Mouse (Mus musculus): ENCODE measurements at regions not wholly inside any gene's neighbourhood (a gene's known extent, or its start where the extent isn't known, plus 50 kb on each side); places are given as distances from the start of the nearest gene placed in this dataset.

DNA sequence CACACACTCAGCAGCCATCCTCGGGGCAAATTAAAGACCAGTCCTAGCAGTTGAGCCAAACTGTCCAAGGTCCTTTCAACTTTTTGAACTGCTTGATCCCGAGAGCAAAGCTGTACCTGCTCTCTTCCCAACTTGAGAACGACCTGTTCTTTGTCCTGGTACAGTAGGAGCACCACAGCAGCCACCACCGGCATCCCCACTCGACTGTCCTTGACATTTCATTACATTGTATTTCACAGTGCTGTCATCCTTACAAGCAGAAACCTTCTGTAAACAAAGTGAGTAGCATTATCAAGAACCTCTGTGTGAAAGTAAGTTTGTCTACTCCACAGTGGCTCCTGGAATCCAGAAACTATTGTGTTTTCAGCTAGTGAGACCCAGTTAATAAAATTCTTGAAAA is 240.2 kb upstream of the Zfp462 start:
- no peak for DNase-seq (ENCODE audit: low spot score in 2 of 2)

DNA sequence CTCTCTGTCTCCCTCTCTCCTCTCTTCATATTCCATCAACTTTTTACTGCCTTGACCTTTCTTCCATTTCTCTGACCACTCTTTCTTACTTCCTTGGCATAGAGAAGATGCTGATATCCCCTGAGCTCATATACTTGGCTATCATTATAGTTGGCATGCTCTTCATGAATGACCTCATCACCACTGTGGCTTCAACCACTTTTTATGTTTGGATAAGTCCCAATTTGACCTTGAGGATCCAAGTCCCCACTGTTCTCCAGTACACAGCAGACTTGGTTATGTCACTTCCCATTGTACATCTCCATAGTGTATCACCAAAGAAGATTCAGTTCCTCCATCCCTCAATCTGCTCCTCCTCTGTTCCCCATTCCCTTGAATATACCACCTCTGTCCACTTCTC is 235.1 kb upstream of the Zfp462 start:
- no peak for DNase-seq (ENCODE audit: low spot score in 2 of 2)

DNA sequence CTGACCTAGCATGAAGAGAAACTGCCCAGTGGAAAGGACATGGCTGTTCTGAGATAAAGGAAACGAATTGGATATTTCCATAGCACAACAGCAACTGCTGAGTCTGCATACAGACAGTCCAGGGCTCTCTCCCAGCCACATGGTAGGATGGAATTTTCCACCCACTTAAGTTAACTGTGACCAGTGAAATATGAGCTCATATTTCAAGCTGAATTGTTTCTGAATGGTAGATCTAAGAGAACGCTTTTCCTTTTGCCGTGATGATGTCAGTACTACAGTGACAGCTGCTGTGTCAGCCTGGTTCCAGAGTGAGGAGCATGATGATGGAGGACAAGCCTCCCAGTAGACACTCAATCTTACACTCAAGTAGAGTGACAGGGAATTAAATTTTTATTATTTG is 231.9 kb upstream of the Zfp462 start:
- DNase-seq (ENCODE audit: low spot score in 2 of 2): no peak

DNA sequence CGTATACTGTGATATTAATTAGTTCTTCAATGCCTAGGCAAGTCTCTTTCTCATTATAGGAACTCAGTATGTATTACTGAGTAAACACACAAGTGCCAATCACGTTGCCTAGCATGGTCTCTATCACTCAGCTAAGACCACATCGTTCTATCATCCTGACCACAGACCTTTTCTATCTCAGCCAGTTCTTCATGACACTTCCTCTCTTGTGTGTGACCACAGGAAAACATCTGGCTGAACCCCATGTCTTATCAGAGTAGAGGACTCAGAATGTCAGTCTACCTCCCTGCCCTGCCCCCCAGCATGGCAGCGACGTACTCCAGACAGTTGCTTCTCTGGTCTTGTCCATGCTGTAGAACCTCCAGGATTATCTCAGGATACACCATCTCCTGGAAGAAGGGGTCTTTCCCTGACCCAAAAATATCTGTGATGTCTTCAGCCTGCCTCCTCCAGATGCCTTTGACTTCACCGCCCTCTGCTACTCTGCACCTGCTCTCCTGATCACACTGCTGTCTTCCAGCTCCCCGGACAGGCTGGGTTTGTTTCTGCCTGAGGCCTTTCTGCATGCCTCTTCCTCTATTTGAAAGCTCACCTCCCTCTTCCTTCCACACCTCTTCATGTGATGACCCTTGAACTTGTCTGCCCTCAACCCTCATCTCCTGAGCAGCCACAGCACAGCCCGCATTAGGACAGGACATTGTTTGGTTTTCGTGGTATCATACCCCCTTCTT is 230.1 kb upstream of the Zfp462 start:
- DNase-seq (ENCODE audit: low spot score in 2 of 2): no peak

DNA sequence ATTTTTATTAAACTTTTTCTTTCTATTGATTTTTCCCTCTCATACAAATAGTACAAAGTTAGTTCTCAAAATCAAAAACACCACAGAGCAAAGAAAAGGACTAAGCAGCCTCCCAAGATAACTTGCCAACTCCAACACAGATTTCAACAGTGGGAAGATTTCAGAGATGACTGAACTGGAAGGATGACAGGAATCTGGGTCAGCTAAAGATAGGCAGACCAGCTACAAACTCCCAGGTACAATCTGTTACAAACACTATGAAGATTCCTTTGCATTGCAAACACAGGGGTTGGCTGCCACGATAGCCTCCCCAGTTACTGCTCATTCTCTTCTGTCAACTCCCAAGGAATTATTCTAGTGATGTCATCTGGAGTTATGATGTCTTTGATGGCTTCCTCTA is 226.8 kb upstream of the Zfp462 start:
- no peak for DNase-seq (ENCODE audit: low spot score in 2 of 2)

DNA sequence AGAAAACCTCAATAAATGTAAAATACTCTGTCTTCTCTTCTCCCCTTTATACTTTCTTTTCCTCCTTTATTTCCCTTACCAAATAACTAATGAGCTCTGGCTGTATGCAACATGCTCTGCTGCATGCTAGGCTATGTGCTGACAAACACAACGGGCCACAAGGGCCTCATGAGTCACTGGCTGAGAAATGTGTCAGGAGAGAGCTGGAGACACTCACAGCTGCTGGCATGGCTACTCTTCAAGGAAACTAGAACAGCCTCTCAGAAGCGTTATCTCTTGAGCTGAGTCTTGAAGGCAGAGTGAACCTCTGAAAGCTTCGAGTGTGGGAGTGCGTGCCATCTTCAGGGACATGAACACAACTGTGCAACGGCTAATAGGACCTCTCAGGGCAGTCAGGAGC is 205.8 kb upstream of the Zfp462 start:
- no peak for DNase-seq (ENCODE audit: low spot score in 2 of 2)

DNA sequence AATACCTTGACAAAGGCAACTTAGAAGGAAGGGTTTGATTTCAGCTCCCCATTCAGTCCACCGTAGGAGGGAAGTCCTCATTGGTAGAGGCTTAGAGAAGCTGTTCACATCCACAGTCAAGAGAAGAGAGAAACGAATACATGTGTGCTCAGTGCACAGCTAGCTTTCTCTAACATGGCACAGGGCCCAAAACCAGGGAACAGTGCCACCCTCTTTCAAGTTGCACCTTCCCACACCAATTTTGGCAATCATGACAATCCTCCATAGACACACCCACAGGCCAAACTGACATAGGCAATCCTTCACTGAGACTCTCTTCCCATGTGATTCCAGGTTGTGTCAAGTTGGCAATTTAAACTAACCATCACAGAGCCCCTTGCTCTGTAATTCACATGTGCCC is 193.4 kb upstream of the Zfp462 start:
- DNase-seq (ENCODE audit: low spot score in 2 of 2): no peak

DNA sequence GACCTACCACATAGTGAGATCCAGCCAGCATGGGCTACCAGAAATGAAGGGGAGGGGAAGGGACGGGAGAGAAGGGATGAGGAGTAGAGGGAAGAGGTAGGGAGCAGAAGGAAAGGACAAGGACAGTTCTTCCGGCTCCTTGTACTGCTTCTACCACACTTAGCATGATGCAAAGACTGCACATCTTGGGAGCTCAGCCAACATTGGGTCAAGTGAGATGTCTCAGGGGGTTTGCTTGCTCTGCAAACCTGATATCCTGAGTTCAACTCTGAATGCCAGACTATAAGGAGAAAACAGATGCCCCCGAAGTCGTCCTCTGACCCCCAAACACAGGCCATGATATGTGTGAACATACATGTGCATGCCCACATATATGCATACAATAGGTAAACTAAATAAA is 188.4 kb upstream of the Zfp462 start:
- no peak for DNase-seq (ENCODE audit: low spot score in 2 of 2)

DNA sequence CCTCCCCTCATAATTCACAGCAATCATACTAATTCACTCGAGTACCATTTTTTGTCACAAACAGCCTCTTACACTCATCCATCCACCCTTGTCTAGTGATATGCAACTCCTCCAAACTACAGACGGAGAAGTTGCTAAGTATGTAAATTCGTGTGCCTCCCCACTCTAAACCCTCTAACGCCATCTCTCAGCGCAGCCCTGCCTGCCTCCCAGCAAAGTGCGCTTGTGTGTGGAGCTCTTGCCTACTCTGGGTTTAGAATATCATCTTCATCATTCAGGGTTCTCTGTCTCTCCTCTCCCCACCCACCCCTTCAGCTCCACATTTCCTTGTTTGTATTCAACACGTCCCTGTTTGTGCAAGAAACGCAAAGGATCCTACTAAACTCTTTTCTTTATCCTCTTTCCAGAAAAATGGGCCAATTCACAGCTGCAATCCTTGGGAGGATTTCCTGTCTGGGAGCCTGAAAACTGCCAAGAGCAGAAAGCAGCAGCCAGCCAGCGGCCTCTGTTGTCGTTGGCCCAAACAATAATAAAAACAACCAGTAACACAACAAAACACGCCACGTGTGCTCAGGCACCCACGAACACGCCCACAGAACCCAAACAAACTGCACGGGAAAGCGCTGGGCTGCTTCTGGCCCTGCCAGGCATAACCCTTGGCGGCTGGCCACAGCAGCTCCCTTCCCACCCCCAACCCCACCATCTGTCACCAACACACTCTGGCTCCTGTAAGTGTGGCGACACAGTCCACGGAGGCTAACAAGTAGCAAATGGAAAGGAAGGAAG is 186.9 kb upstream of the Zfp462 start:
- DNase-seq (ENCODE audit: low spot score in 2 of 2): peak in 1 of 2 experiments; percentile 11

DNA sequence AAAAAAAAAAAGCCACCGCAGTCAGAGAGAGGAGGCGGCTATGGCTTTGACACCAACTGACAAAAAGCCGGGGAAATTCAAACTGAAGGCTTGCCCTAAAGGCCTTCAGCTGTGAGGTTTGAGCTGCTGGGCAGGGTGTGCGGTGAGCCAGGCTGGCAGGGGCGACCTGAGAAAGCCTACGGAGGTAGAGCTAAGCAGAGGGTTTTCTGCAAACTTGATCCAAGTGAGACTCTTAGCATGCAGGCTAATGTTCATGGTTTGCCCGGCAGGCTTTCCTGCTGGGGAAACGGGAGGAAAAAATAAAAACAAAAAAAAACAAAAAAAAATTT is 186.4 kb upstream of the Zfp462 start:
- DNase-seq (ENCODE audit: low spot score in 2 of 2): no peak

DNA sequence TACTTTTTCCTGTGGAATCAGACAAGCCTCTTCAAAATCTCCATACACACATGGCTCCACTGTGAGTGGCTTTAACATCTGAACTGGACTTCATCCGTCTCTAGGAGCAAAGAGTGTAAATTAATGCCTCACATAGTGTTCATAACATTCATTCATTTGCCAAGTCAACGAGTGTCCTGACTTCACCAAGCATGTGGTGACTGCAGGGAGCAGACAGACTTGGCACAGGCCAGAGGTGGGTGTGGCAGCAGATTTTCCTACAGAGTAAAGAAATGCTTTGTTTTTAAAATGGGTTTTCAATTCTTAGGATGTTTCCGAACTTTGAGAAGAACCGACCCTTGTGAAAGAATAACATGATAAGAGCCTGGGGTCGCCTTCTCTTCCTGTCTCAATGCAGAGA is 183.6 kb upstream of the Zfp462 start:
- no peak for DNase-seq (ENCODE audit: low spot score in 2 of 2)

DNA sequence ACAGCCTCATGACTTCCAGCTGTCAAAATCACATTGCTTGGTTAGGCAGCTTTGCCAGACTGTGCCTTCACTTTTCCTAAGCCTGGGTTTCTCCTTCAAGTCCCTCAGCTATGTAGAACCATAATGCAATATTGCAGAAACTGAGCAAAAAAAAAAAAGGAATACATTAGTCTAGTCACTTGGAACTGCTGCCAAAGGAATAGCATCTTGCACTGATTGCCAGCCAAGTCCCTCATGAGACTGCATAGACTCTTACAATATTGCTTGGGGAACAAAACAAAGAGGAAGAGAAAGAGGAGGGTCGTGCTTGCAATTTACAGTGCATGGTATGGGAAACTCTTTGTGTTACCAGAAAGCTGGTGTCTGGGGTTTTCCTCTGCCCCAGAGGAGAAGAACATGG is 179.8 kb upstream of the Zfp462 start:
- no peak for DNase-seq (ENCODE audit: low spot score in 2 of 2)

DNA sequence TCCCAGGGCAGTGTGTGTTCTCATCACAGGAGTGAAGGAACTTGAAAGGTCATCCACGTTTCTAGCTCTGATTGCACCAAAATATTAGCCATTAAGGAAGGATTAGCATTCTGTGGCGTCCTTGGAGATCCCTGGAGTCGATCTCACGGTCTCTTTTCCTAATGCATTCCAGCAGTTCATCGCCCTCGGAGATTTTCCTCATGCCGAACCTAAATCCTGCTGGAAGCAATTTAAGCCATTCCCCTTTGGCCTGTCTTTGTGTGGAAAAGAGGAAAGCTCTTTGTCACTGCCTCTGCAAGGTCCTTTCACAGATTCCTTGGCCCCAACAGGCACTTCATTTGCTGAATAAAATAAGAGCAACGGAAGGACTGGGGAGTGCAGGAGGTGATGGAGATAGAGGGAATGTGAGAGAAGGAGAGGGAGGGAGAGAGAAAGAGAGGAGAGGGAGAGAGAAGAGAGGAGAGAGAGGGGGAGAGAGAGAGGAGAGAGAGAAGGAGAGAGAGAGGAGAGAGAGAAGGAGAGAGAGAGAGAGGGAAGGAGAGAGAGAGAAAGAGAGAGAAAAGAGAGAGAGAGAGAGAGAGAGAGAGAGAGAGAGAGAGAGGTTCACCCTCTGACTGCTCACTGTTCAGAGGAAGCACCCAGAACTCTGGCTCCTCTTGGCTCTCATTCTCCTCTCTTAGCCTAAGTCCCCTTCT is 177.2 kb upstream of the Zfp462 start:
- no peak for DNase-seq (ENCODE audit: low spot score in 2 of 2)

DNA sequence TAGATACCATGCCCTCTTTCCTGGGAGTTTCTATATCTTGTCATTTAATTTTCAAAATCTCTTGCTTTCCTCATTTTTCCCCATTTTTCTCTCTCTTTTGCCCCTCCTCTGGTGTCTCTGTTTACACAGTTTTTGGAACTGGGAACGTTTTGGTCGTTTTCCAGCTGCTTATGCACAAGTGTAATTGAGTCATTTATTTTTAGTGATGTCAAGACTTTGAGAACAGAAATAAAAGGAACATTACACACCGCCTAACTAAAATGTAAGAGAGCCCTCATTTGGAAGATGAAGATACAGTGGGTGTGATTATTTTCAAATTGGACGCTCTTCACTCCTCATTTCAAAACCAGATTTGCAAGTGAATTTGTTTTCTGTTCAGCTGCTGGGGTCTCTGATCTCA is 176.0 kb upstream of the Zfp462 start:
- DNase-seq (ENCODE audit: low spot score in 2 of 2): no peak

DNA sequence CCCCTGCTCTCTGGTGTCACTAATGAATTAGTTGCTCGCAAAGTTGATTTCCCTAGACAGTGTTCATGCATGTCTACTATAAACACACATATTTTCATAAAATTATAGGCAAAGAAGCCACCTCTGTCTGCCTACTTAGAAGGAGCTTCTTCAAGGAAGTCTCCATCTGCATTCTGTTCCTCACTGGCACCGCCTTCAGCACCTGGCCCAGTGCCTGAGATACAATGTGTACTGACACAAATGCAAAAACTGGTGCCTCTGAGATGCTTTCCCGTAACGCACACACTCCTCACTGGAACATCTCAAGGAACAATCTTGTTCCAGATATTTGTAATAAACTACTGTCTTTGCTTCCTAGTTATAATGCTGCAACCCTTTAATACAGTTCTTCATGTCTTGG is 170.8 kb upstream of the Zfp462 start:
- DNase-seq (ENCODE audit: low spot score in 2 of 2): no peak

DNA sequence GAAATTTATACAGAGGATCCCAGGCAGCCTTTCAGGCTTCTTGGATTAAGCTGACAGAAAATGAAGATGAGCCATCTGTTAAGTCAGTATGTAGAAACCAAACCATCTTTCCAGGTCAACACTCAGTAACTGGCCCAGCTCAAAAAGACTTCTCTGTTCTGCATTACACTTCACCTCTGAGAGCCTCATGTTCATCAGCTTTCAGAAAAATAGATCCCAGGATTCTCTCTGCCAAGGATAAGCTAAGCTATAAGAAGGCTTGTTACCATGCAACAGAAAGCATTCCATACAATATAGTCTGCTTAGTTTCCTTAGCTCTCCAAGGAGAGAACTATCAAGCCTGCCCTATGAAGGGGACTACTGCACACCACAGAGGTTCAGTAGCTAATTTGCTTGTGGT is 170.1 kb upstream of the Zfp462 start:
- no peak for DNase-seq (ENCODE audit: low spot score in 2 of 2)

DNA sequence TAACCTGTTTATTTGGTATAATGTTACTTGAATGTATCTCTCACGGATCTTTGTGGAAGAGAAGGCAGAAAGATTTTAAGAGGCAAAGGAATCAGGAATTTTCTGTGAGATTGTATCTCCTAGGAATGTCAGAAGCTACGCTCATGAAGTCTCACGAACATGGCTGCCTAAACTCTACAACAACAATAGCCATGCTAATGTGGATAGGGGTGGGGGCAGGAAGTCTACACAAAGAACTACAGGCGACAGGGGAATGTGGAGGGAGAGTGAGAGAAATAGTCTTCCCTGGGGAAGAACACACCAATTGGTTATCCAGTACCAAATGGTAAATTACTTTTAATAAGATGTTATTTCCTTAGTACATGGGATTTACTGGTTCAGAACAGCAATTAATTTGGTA is 164.3 kb upstream of the Zfp462 start:
- no peak for DNase-seq (ENCODE audit: low spot score in 2 of 2)

DNA sequence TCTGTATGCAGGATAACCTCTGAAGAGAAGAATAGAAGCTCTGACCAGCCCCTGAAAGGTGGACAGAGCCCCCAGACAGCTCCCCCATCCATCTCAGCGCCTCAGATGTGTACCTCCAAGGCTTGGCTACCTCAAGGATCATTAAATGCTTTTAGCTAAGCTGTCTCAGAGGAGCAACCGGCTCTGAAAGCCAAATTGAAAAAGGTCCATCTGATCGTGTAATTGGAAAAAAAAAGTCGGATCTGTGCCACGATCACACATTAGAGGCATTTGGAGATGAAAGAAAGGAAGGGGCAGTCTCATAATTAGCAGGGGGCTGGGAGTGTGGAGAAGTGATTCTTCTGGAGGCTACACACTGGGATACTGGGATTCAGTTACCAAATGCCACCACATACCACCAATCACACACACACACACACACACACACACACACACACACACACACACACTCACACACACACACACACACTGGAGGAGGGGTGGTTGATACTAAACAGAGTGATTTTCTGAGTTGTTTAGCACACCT is 153.6 kb upstream of the Zfp462 start:
- no peak for DNase-seq (ENCODE audit: low spot score in 2 of 2)

DNA sequence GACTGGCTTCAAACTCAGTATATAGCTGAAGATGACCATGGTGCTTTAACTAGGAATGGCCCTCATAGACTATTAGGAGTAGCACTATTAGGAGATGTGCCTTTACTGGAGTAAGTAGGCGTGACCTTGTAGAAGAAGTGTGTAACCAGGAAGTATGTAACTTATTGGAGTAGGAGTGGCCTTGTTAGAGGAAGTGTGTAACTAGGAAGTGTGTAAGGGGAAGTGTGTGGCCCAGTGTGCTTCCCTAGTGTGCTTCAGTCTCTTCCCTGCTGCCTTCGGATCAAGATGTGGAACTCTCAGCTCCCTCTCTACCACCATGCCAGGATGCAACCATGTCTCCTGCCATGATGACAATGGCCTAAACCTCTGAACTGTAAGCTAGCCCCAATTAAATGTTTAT is 151.0 kb upstream of the Zfp462 start:
- DNase-seq (ENCODE audit: low spot score in 2 of 2): no peak

DNA sequence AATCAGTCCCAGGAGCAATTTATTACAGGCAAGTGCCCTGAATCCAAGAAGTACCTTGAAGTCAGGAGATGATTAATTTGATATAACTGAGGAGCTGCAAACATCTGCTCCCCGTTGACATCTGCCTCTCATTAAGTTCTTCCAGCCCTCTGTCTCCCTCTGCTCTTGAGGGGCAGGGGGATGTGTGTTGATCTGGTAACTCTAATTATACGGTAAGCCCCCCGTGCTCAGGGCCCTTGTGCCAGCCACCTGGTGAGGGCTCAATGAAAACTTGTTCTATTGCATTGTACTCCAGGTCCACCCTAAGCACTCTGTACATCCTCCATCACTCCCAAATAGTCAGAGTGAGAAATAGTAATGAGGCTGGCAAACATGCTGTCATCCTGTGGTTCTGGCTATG is 149.6 kb upstream of the Zfp462 start:
- DNase-seq (ENCODE audit: low spot score in 2 of 2): no peak

DNA sequence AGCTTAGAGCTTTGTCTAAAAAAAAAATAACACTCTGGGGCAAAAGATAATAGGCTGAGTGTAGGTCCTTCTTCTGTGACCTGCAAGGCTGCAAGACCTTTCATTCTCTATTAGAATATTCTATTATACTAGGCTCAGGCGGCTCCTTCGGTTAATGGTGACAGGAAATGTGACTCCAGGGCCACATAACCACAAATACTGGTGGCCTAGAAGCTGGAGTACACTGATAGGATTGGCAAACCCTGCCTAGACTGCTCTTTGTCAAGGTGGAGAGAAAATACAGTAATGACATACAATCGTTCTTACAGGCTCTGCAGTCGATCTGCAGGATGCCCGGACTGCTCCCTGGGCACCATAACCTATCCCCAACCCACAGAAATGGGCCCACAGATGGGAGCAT is 146.3 kb upstream of the Zfp462 start:
- DNase-seq (ENCODE audit: low spot score in 2 of 2): no peak

DNA sequence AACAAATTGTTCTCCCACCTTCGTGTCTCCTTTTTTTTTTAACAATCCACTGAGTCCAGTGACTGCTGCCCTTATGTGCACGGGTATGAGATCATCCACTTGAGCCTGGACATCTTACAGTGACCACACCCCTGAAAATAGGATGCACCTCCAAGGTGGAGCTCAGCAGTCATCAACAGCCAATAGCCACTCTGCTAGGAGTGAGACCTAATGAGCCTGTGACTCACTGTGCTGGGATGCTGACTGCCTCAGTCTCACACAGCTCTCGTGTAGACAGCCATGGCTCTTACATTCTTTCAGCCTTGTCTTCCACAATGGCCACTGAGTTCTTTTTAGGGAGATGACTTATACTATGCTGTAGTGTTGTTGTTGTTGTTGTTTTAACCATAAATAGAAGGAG is 133.7 kb upstream of the Zfp462 start:
- no peak for DNase-seq (ENCODE audit: low spot score in 2 of 2)
